Mouse (Mus musculus) hindbrain, embryonic 14.5 days (tissue): ENCODE results near the gene Midn. TPM values are rescaled to one million over a fixed set of nuclear protein-coding genes. Genes with fewer than 3 reads are reported as not detected.
A peak's percentile ranks its signal among the peaks of the same experiment; 100 is the strongest.

Experiments used
- ATAC-seq: fragments of 200-750 bp; cut with Nextera tagmentation; 2 replicates; pipeline ENCODE4 v1.8.0; 2017; ENCODE audit warnings: moderate number of reproducible peaks, mild to moderate bottlenecking, moderate TSS enrichment, moderate library complexity; ENCODE audit not compliant: low FRiP score
- DNase-seq: peaks from one replicate; pipeline ENCODE4 v3.0.0-alpha.2; 2015; ENCODE audit warnings: low spot score
- H3K27ac ChIP-seq: fragments of 300-500 bp; sonication (generic); 2 replicates; pipeline ENCODE4 v1.5.1; 2014; ENCODE audit warnings: mild to moderate bottlenecking, moderate library complexity
- H3K27me3 ChIP-seq: fragments of 300-500 bp; sonication (generic); 2 replicates; pipeline ENCODE4 v1.6.1; 2014; ENCODE audit warnings: mild to moderate bottlenecking, low read length, mixed read lengths; ENCODE audit not compliant: control insufficient read depth, insufficient read depth
- H3K36me3 ChIP-seq: fragments of 300-500 bp; sonication (generic); replicated peaks from 2 replicates; pipeline ENCODE4 v1.6.1; 2014; ENCODE audit not compliant: control insufficient read depth, insufficient read depth
- H3K4me1 ChIP-seq: fragments of 300-500 bp; sonication (generic); replicated peaks from 2 replicates; pipeline ENCODE4 v1.6.1; 2014; ENCODE audit warnings: antibody characterized with exemption, low read length, mixed read lengths; ENCODE audit not compliant: control insufficient read depth, insufficient read depth
- H3K4me2 ChIP-seq: fragments of 300-500 bp; sonication (generic); replicated peaks from 2 replicates; pipeline ENCODE4 v1.6.1; 2014; ENCODE audit warnings: mild to moderate bottlenecking, moderate library complexity
- H3K4me3 ChIP-seq: fragments of 300-500 bp; sonication (generic); replicated peaks from 2 replicates; pipeline ENCODE4 v1.5.1; 2014; ENCODE audit warnings: mild to moderate bottlenecking, low read length
- H3K9ac ChIP-seq: fragments of 300-500 bp; sonication (generic); 2 replicates; pipeline ENCODE4 v1.6.1; 2014
- H3K9me3 ChIP-seq: fragments of 300-500 bp; sonication (generic); 2 replicates; pipeline ENCODE4 v1.6.1; 2016; ENCODE audit warnings: low read length; ENCODE audit not compliant: control insufficient read depth
- WGBS: fragments of 180-500 bp; shearing (Covaris S2); extraction: QIAGEN DNeasy Blood & Tissue Kit; methylation state at CpG from one replicate; pipeline ENCODE4 v1.1.7; 2014; 5-methylcytosine and 5-hydroxymethylcytosine counted together
- polyA plus RNA-seq: library from polyadenylated mRNA; unstranded; fragments of >200 nt; fragmentation: Nextera tagmentation; extraction: Ambion mirVana; gene quantifications from 2 replicates; pipeline ENCODE4 v1.2.1, GENCODE M21; 2014

Gene Midn
- polyA plus RNA-seq, 1 experiment from 2014 or later = 44.1 TPM

GRCm38 (mm10) chr10:80177441-80178279 lies 29.6 kb downstream of the Midn start:
- whole genome bisulfite sequencing = 47% methylated on average over 7 of the region's 7 CpGs
- no peak overlapping the region for H3K27ac ChIP-seq

DNA sequence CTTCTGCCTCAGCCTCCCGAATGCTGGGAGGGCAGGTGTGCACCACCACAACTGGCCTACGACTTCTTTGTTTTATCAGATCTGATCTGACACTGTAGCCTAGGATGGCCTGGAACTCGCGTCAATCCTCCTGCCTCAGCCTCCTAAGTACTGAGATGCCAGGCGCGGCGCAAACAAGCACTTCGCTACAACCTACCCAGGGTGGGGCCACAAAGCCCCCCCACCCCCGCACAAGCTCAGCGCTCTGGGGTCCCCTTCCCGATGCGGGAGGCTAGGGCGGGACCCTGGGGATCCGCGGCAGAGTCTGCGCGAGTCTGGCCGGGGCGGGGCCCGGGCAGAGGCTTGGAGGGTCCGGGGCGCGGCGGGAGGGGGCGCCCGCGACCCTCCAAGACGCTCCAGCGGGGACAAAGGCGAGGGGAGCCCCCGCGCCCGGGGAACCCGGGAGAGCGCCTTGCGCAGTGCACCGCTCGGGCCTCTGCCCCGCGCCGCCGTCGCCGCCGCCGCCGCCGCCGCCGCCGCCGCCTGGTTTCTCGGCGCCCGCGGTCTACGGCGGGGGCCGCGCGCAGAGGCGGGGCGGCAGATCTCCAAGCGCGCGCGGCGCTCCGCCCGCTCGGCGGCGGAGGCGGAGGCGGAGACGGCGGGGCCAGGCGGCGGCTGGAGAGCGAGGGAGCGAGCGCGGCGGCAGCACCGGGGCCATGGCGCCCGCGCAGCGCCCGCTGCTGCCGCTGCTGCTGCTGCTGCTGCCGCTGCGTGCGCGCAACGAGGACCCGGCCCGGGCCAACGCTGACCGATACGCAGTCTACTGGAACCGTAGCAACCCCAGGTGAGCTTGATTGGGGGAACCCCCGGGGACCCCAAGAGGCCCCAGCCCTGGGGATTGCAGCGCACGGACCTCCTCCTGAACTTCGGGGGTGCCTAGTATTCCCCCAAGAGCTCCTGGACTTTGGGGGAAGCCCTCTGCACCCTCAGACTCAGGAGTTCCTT lies 31.3 kb downstream of the Midn start, which contains the start of gene Efna2:
TSS of gene Efna2 (plus strand) at position 415 of the 984 bp plus-strand sequence.
- H3K27ac ChIP-seq = peak within 1 kb of the TSS; percentile 79
- ATAC-seq (peak; percentile 68), DNase-seq (peak; percentile 68)
- H3K36me3 ChIP-seq = 0 out of 2 replicates have a peak, but pooled peaks cover 4% of the 10 kb centered on the region
- H3K27me3 ChIP-seq = no peaks in the 10 kb centered on the region
- H3K4me3 ChIP-seq = peak within 1 kb of the TSS; percentile 90
- 2% methylated on average over 68 of the region's 106 CpGs for WGBS
- H3K9ac ChIP-seq = peak within 1 kb of the TSS; percentile 97
- H3K9me3 ChIP-seq = no peaks in the 10 kb centered on the region
- H3K4me1 ChIP-seq = peaks cover 22% of the 10 kb centered on the region
- peak within 1 kb of the TSS; percentile 80 for H3K4me2 ChIP-seq

More at GRCm38 (mm10) chr10:80177441-80178279, 29.6 kb downstream of the Midn start:
- Histone ChIP-seq H3K36me3 (no peaks in the 10 kb centered on the region), H3K4me2 (no peak overlapping the region), H3K9me3 (no peaks in the 10 kb centered on the region), H3K4me3 (no peak overlapping the region), H3K9ac (no peak overlapping the region), H3K4me1 (peaks cover 27% of the 10 kb centered on the region), H3K27me3 (no peaks in the 10 kb centered on the region)
- DNase-seq = no peak
- no peak for ATAC-seq

DNA sequence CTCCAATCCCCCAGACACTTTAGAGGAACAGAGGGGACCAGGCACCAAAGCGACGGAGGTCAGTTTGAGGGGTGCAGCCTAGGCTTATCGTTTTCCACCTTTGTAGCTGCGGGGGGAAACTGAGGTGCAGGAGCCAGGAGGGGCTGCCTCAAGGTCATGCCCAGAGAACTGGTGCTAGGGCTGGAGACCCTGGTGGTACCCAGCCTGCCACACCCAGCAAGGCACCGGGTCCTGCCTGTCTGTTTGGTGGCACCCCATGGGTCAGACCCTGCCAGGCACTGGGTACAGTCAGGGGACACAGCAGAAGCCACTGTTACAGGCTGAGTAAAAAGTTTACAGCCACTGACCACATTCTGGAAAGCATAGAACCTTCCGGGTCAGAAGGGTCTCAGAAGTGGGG lies 32.2 kb downstream of the Midn start:
- Histone ChIP-seq H3K9ac (peak overlapping the region; percentile 97), H3K4me2 (peak overlapping the region; percentile 80), H3K9me3 (no peaks in the 10 kb centered on the region), H3K36me3 (0 out of 2 replicates have a peak, but pooled peaks cover 4% of the 10 kb centered on the region), H3K27me3 (no peaks in the 10 kb centered on the region), H3K4me3 (peak overlapping the region; percentile 90), H3K4me1 (peaks cover 22% of the 10 kb centered on the region), H3K27ac (no peak overlapping the region)
- DNase-seq (no peak), ATAC-seq (no peak)
- 45% methylated on average over 6 of the region's 6 CpGs for WGBS

DNA sequence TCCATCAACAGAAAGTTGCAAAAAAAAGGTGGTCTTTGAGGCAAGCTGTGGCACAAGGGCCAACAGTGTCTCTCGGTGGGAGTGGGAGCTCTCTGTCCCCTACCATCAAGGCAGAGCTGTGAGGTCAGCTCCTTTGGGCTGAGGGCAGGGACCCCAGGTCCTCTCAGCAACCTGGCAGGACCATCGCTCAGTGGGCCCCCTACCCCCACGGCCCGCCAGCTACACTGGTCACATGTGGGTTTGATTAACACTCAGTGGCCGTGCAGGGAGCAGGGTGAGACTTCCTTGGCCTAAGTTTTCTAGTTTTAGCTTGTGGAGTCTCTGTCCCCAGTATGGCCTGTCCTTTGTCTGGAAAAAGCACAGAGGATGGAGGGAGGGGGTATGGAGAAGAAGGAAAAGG lies 32.8 kb downstream of the Midn start:
- DNase-seq = no peak

DNA sequence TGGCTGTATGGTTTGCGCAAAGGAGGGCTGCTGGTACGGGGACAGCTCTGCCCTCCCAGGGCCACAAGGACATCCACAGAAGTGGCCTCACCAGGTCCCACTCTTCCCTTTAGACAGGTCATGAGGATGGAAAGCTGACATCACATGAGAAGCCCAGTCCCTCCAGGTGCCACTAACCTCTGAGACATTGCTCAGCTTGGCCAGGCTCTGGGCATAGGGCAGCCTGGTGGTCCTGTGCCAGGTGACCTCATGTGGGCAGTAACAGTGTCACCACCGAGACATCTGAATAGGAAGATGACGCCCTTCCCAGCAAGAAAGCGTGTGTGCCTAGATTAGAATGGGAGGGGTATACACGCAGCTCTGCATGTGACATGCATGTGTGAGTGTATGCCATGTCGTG lies 34.5 kb downstream of the Midn start:
- DNase-seq (no peak), ATAC-seq (no peak)
- WGBS = 90% methylated on average over 7 of the region's 7 CpGs
- Histone ChIP-seq H3K4me2 (peak overlapping the region; percentile 80; the same call in 1 of the 2 replicates), H3K9me3 (no peaks in the 10 kb centered on the region), H3K4me3 (no peak overlapping the region), H3K27ac (no peak overlapping the region), H3K27me3 (no peaks in the 10 kb centered on the region), H3K4me1 (peaks cover 18% of the 10 kb centered on the region), H3K9ac (no peak overlapping the region; the same call in 1 of the 2 replicates), H3K36me3 (peaks cover 14% of the 10 kb centered on the region)

More for the DNA sequence above, 32.8 kb downstream of the Midn start:
- Histone ChIP-seq H3K9me3 (no peaks in the 10 kb centered on the region), H3K4me2 (peak overlapping the region; percentile 80), H3K9ac (peak overlapping the region; percentile 97), H3K36me3 (0 out of 2 replicates have a peak, but pooled peaks cover 4% of the 10 kb centered on the region), H3K4me1 (peaks cover 22% of the 10 kb centered on the region), H3K27ac (no peak overlapping the region; the same call in 1 of the 2 replicates), H3K27me3 (no peaks in the 10 kb centered on the region), H3K4me3 (peak overlapping the region; percentile 90)
- no peak for ATAC-seq
- WGBS = 36% methylated on average over 5 of the region's 5 CpGs

GRCm38 (mm10) chr10:80186649-80187048 lies 38.6 kb downstream of the Midn start:
- H3K4me2 ChIP-seq = no peak overlapping the region
- 43% methylated on average over 26 of the region's 27 CpGs for WGBS
- ATAC-seq = no peak

DNA sequence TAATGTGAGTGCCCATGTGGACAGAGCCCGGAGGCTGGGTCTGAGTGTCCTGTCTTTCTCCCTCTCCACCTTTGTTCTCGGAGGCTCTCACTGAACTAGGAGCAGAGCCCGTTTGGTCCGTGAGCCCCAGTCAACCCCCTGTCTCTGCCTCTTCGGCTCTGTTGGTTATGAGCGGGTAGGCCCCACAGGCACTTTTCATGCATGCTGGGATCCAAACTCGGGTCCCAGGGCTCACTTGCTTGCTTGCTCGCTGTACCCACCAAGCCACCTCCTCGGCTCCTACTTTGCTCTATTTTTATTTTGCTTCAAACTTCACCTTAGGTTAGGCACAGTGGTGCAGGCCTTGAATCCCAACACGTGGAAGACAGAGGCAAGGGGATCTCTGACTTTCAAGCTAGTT lies 39.7 kb downstream of the Midn start:
- DNase-seq (no peak), ATAC-seq (no peak)
- Histone ChIP-seq H3K36me3 (peaks cover 34% of the 10 kb centered on the region), H3K27me3 (no peaks in the 10 kb centered on the region), H3K9me3 (no peaks in the 10 kb centered on the region), H3K9ac (no peak overlapping the region), H3K27ac (no peak overlapping the region), H3K4me2 (no peak overlapping the region), H3K4me1 (peaks cover 17% of the 10 kb centered on the region), H3K4me3 (no peak overlapping the region)
- WGBS = 84% methylated on average over 10 of the region's 10 CpGs

More at GRCm38 (mm10) chr10:80186649-80187048, 38.6 kb downstream of the Midn start:
- Histone ChIP-seq H3K9ac (no peak overlapping the region), H3K4me1 (peaks cover 20% of the 10 kb centered on the region), H3K9me3 (no peaks in the 10 kb centered on the region), H3K36me3 (peaks cover 34% of the 10 kb centered on the region), H3K27me3 (no peaks in the 10 kb centered on the region), H3K27ac (no peak overlapping the region), H3K4me3 (no peak overlapping the region)
- DNase-seq = no peak

DNA sequence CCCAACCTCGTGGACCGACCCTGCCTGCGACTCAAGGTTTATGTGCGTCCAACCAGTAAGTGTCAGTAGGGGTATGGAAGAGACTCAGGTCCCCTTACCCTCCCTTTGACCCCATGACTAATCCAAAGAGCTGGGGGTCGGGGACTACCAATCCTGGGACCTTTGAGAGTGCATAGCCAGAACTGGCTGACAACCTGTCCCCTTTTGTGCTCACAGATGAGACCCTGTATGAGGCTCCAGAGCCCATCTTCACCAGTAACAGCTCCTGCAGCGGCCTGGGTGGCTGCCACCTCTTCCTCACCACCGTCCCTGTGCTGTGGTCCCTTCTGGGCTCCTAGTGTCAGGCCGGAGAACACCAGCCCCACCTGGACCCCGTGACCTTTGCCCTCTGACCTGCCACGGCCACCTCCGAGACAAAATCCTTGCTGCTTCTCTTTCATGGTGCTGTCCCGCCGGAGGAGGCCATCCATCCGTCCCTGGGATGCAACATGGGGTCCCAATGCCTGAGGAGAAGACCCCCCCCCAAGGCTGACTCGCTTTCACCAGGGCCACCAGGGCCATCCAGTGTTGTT lies 40.5 kb downstream of the Midn start:
- no peaks in the 10 kb centered on the region for H3K9me3 ChIP-seq
- H3K9ac ChIP-seq = no peak overlapping the region
- DNase-seq (no peak), ATAC-seq (no peak)
- no peak overlapping the region for H3K4me2 ChIP-seq
- no peaks in the 10 kb centered on the region for H3K27me3 ChIP-seq
- H3K4me3 ChIP-seq = no peak overlapping the region
- H3K27ac ChIP-seq = no peak overlapping the region
- whole genome bisulfite sequencing = 66% methylated on average over 15 of the region's 15 CpGs
- H3K4me1 ChIP-seq = peaks cover 17% of the 10 kb centered on the region
- peaks cover 33% of the 10 kb centered on the region for H3K36me3 ChIP-seq
